8 mouse cellular contexts compared by ENCODE assay signal in genomic region chrX:12673054-12673775, GRCm38 (mm10). TPM values are rescaled to one million over a fixed set of nuclear protein-coding genes. Genes with fewer than 3 reads are reported as not detected.
DNase-seq lines count a peak whose midpoint lies in the region; ATAC-seq and TF ChIP-seq lines count a peak whose summit lies in the region.

TSS of gene 1810030O07Rik (minus strand) at chrX:12673668.

- peaks cover 18% of the 10 kb centered on the region for H3K27me3 ChIP-seq in forebrain, embryonic 10.5 days (ENCODE audit: poor library complexity, severe bottlenecking)
- no peaks in the 10 kb centered on the region for H3K27me3 ChIP-seq in heart, embryonic 15.5 days
- no peaks in the 10 kb centered on the region for H3K27me3 ChIP-seq in liver, embryonic 14.5 days (ENCODE audit: control insufficient read depth, insufficient read depth, low read length)
- H3K27me3 ChIP-seq in neural tube, embryonic 11.5 days (ENCODE audit: control insufficient read depth, insufficient read depth, low read length), result no peaks in the 10 kb centered on the region
- H3K27me3 ChIP-seq in stomach, postnatal 0 days (ENCODE audit: control insufficient read depth, insufficient read depth, low read length), result no peaks in the 10 kb centered on the region

- H3K36me3 ChIP-seq in forebrain, embryonic 10.5 days (replicated peaks), result peaks cover 26% of the 10 kb centered on the region
- no peaks in the 10 kb centered on the region for H3K36me3 ChIP-seq in heart, embryonic 15.5 days
- no peaks in the 10 kb centered on the region for H3K36me3 ChIP-seq in liver, embryonic 14.5 days (replicated peaks; ENCODE audit: control insufficient read depth, insufficient read depth, low read depth)
- no peaks in the 10 kb centered on the region for H3K36me3 ChIP-seq in neural tube, embryonic 11.5 days (ENCODE audit: control insufficient read depth, insufficient read depth, low read length)
- H3K36me3 ChIP-seq in stomach, postnatal 0 days (ENCODE audit: control insufficient read depth, insufficient read depth, low read length), result no peaks in the 10 kb centered on the region; the same call in 1 of the 2 replicates

- WGBS in forebrain, embryonic 10.5 days, result 7% methylated on average over 42 of the region's 42 CpGs
- 5% methylated on average over 42 of the region's 42 CpGs for WGBS in heart, embryonic 15.5 days
- WGBS in liver, embryonic 14.5 days (ENCODE audit: insufficient replicate concordance), result 5% methylated on average over 38 of the region's 42 CpGs
- WGBS in neural tube, embryonic 11.5 days, result 8% methylated on average over 40 of the region's 42 CpGs
- WGBS in stomach, postnatal 0 days, result 7% methylated on average over 42 of the region's 42 CpGs

- TF ChIP-seq EP300 in liver, embryonic 14.5 days (IDR thresholded peaks at IDR 0.05; ENCODE audit: low read depth), result no peak
- TF ChIP-seq EP300 in stomach, postnatal 0 days (optimal IDR thresholded peaks at IDR 0.05), result no peak

- H3K9ac ChIP-seq in heart, embryonic 15.5 days, result peak within 1 kb of the TSS; percentile 81
- peak within 1 kb of the TSS; percentile 69 for H3K9ac ChIP-seq in liver, embryonic 14.5 days (replicated peaks)
- peak within 1 kb of the TSS; percentile 65 for H3K9ac ChIP-seq in neural tube, embryonic 11.5 days (ENCODE audit: low read length)
- H3K9ac ChIP-seq in stomach, postnatal 0 days (ENCODE audit: low read length), result peak within 1 kb of the TSS; percentile 79

- H3K4me2 ChIP-seq in heart, embryonic 15.5 days, result peak within 1 kb of the TSS; percentile 60
- H3K4me2 ChIP-seq in liver, embryonic 14.5 days (ENCODE audit: low read depth), result peak within 1 kb of the TSS; percentile 67
- H3K4me2 ChIP-seq in neural tube, embryonic 11.5 days (ENCODE audit: low read depth), result peak within 1 kb of the TSS; percentile 48
- H3K4me2 ChIP-seq in stomach, postnatal 0 days (replicated peaks; ENCODE audit: low read depth), result peak within 1 kb of the TSS; percentile 52

- DNase-seq in CD8-positive naive resting alpha-beta T cell, adult 2 months (ENCODE audit: low read depth in 2 of 2, low spot score in 2 of 2), result peak; percentile 80 to 86
- peak; percentile 63 for DNase-seq in c-Kit-positive CD71-negative TER-119-negative erythroid progenitor cells, embryonic 14.5 days (ENCODE audit: low read depth)
- DNase-seq in forebrain, embryonic 10.5 days (ENCODE audit: extremely low spot score, low spot score), result peak; percentile 70
- DNase-seq in kidney, postnatal 25 days, result peak; percentile 88 to 95
- DNase-seq in liver, embryonic 14.5 days (ENCODE audit: low read depth in 3 of 3, low spot score in 3 of 3), result peak; percentile 71 to 74 (median 73)
- peak; percentile 88 for DNase-seq in neural tube, embryonic 11.5 days (ENCODE audit: low spot score)
- peak; percentile 89 for DNase-seq in stomach, postnatal 0 days (ENCODE audit: low spot score)

- H3K4me1 ChIP-seq in forebrain, embryonic 10.5 days, result 0 out of 2 replicates have a peak, but pooled peaks cover 11% of the 10 kb centered on the region
- peaks cover 5% of the 10 kb centered on the region; the same call in 1 of the 2 replicates for H3K4me1 ChIP-seq in heart, embryonic 15.5 days (replicated peaks)
- peaks cover 0 to 8% of the 10 kb centered on the region in 2 experiments; a peak in 1 of 4 replicates for H3K4me1 ChIP-seq in liver, embryonic 14.5 days (replicated peaks; ENCODE audit: control insufficient read depth in 2 of 2, insufficient read depth in 2 of 2, low read length in 1 of 2)
- no peaks in the 10 kb centered on the region for H3K4me1 ChIP-seq in neural tube, embryonic 11.5 days (ENCODE audit: control insufficient read depth, insufficient read depth, low read length)
- H3K4me1 ChIP-seq in stomach, postnatal 0 days (replicated peaks; ENCODE audit: control insufficient read depth, insufficient read depth), result no peaks in the 10 kb centered on the region

- H3K4me3 ChIP-seq in forebrain, embryonic 10.5 days, result peak within 1 kb of the TSS; percentile 69
- H3K4me3 ChIP-seq in heart, embryonic 15.5 days, result peak within 1 kb of the TSS; percentile 77
- H3K4me3 ChIP-seq in liver, embryonic 14.5 days (ENCODE audit: insufficient read depth in 1 of 2, low read depth in 2 of 2, low read length in 2 of 2), result peak within 1 kb of the TSS; percentile 78 to 83
- H3K4me3 ChIP-seq in neural tube, embryonic 11.5 days (ENCODE audit: low read depth, low read length), result peak within 1 kb of the TSS; percentile 61
- peak within 1 kb of the TSS; percentile 63 for H3K4me3 ChIP-seq in stomach, postnatal 0 days (ENCODE audit: low read depth, low read length)

- ATAC-seq in heart, embryonic 15.5 days (replicated peaks; ENCODE audit: insufficient number of reproducible peaks, insufficient read depth, low FRiP score, low read depth), result peak; percentile 99
- peak; percentile 99 for ATAC-seq in liver, embryonic 14.5 days (ENCODE audit: insufficient read depth)
- peak; percentile 97 for ATAC-seq in neural tube, embryonic 11.5 days (ENCODE audit: insufficient read depth, low FRiP score, low TSS enrichment)
- peak; percentile 100 for ATAC-seq in stomach, postnatal 0 days (ENCODE audit: low FRiP score, low TSS enrichment)

- H3K27ac ChIP-seq in forebrain, embryonic 10.5 days, result peak within 1 kb of the TSS; percentile 86
- H3K27ac ChIP-seq in heart, embryonic 15.5 days, result peak within 1 kb of the TSS; percentile 92
- peak within 1 kb of the TSS; percentile 69 for H3K27ac ChIP-seq in liver, embryonic 14.5 days
- H3K27ac ChIP-seq in neural tube, embryonic 11.5 days (ENCODE audit: low read depth, low read length), result no peak within 1 kb of the TSS
- H3K27ac ChIP-seq in stomach, postnatal 0 days (replicated peaks), result peak within 1 kb of the TSS; percentile 93

- H3K9me3 ChIP-seq in forebrain, embryonic 10.5 days, result no peaks in the 10 kb centered on the region
- H3K9me3 ChIP-seq in heart, embryonic 15.5 days (replicated peaks), result no peaks in the 10 kb centered on the region
- H3K9me3 ChIP-seq in liver, embryonic 14.5 days (ENCODE audit: control insufficient read depth, low read length), result no peaks in the 10 kb centered on the region
- no peaks in the 10 kb centered on the region for H3K9me3 ChIP-seq in neural tube, embryonic 11.5 days (ENCODE audit: control insufficient read depth, low read length)
- H3K9me3 ChIP-seq in stomach, postnatal 0 days (ENCODE audit: control insufficient read depth, low read length), result no peaks in the 10 kb centered on the region

- no peak for TF ChIP-seq CTCF in liver, embryonic 14.5 days (IDR thresholded peaks at IDR 0.05; ENCODE audit: low read depth)
- no peak for TF ChIP-seq CTCF in stomach, postnatal 0 days (IDR thresholded peaks at IDR 0.05; ENCODE audit: low read depth)

RNA-seq across cellular contexts. Expression of gene 1810030O07Rik, which starts in this region (rescaled TPM):
- polyA plus RNA-seq in forebrain, embryonic 10.5 days (2016; fragmentation: Nextera tagmentation; extraction: Ambion mirVana), result 30.3 and 31.0 TPM in 2 replicates
- 23.4 and 25.0 TPM in 2 replicates for polyA plus RNA-seq in heart, embryonic 15.5 days (2015; fragmentation: Nextera tagmentation; extraction: Ambion mirVana)
- 5.5 and 7.2 TPM in 2 replicates for polyA plus RNA-seq in liver, embryonic 14.5 days (2012; rRNA removed)
- polyA plus RNA-seq in liver, embryonic 14.5 days (2014; fragmentation: Nextera tagmentation; extraction: Ambion mirVana), result 10.5 and 10.7 TPM in 2 replicates
- 33.6 and 37.3 TPM in 2 replicates for polyA plus RNA-seq in neural tube, embryonic 11.5 days (2014; fragmentation: Nextera tagmentation; extraction: Ambion mirVana)
- 20.2 and 20.3 TPM in 2 replicates for polyA plus RNA-seq in stomach, postnatal 0 days (2015; fragmentation: Nextera tagmentation; extraction: Ambion mirVana)
